Mouse (Mus musculus) G1E (cell line): ENCODE measurements at regions not wholly inside any gene's neighbourhood (a gene's known extent, or its start where the extent isn't known, plus 50 kb on each side); places are given as distances from the start of the nearest gene placed in this dataset.

ENCODE experiments used
- ATAC-seq: 2 replicates; pipeline ENCODE4 v1.8.0; 2016; ENCODE audit warnings: mild to moderate bottlenecking; ENCODE audit not compliant: insufficient number of reproducible peaks, poor library complexity, low FRiP score, severe bottlenecking; ENCODE audit errors: extremely low read depth
- DNase-seq: peaks from one replicate; pipeline ENCODE4 v3.0.0; 2012; ENCODE audit warnings: low spot score
- H3K27me3 ChIP-seq: 2 replicates; pipeline ENCODE4 v1.6.1; 2012; ENCODE audit warnings: mild to moderate bottlenecking, low read length, inconsistent platforms; ENCODE audit not compliant: insufficient read depth
- H3K36me3 ChIP-seq: replicated peaks from 2 replicates; pipeline ENCODE3; 2012; ENCODE audit warnings: mild to moderate bottlenecking, inconsistent platforms
- H3K4me1 ChIP-seq: 2 replicates; pipeline ENCODE4 v1.6.1; 2012; ENCODE audit warnings: low read depth, low read length, inconsistent platforms, mixed read lengths; ENCODE audit not compliant: insufficient read depth
- H3K4me3 ChIP-seq: 2 replicates; pipeline ENCODE4 v1.5.1; 2012; ENCODE audit warnings: low read depth, mild to moderate bottlenecking, inconsistent platforms, low read length, moderate library complexity, mixed read lengths
- H3K9me3 ChIP-seq: replicated peaks from 2 replicates; pipeline ENCODE4 v1.6.1; 2012; ENCODE audit warnings: inconsistent platforms
- CTCF ChIP-seq: IDR thresholded peaks from 2 replicates; pipeline ENCODE4 v1.5.1; 2012; ENCODE audit warnings: low read depth, low read length, inconsistent platforms, mixed read lengths
- GATA1 ChIP-seq: IDR thresholded peaks from 2 replicates; pipeline ENCODE4 v1.6.1; 2012; ENCODE audit warnings: borderline replicate concordance, low read length, inconsistent platforms, mixed read lengths
- GATA2 ChIP-seq: IDR thresholded peaks from 2 replicates; pipeline ENCODE4 v1.6.1; 2012; ENCODE audit warnings: low read depth, low read length, inconsistent platforms, borderline replicate concordance
- POLR2AphosphoS5 ChIP-seq: IDR thresholded peaks from 2 replicates; pipeline ENCODE4 v1.6.1; 2012; ENCODE audit warnings: low read depth, low read length, inconsistent platforms; ENCODE audit not compliant: insufficient replicate concordance
- TAL1 ChIP-seq: conservative IDR thresholded peaks from 2 replicates; pipeline ENCODE4 v1.6.1; 2012; ENCODE audit warnings: low read depth, low read length, inconsistent platforms, mixed read lengths

DNA sequence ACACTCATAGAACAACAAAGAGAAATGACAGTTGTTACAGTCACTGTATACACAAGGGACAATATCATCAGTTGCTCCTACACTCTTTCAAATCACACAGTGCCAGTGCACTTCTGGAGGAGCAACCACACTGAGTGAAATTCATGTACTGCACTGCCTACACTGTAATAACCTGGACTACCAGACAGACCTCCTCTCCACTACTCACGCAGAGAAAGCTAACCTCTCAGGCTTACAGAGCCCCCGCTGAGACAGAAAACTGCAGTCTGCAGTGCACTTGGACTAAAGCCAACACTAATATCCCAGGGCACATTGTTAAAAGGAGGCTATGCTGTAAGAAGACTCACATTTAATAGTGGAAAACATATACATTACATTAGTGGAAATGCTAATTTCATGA lies 81.9 kb upstream of the Pax6 start:
- Histone ChIP-seq H3K9me3 (no peaks in the 10 kb centered on the region), H3K4me1 (no peaks in the 10 kb centered on the region), H3K36me3 (no peaks in the 10 kb centered on the region), H3K27me3 (no peaks in the 10 kb centered on the region), H3K4me3 (no peak overlapping the region)
- DNase-seq (no peak), ATAC-seq (no peak)
- TF ChIP-seq GATA2 (no peak), POLR2AphosphoS5 (no peak), GATA1 (no peak), TAL1 (no peak), CTCF (no peak)

DNA sequence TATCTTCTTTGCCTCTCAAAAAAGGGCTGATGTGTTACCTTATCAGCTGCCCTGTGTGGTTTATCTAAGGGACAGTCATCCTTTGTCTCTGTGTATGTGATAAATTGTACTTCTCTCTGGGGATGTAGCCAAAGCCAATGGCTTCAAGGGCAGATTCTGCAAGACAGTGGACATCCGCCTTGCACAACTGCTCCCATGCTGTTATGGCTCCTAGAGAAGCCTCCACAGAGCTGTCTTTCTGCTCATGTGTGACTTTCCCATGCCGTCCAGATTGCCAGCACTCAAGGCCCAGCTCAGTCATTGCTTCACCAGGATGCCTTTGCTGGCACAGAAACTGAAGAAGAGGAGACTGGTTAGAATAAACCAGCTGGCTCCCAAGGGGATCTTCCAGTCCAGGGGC lies 74.6 kb upstream of the Pax6 start:
- H3K4me3 ChIP-seq = no peak overlapping the region
- TF ChIP-seq POLR2AphosphoS5 = no peak
- TF ChIP-seq CTCF = no peak
- no peak for TF ChIP-seq GATA2
- no peak for TF ChIP-seq TAL1
- no peak for TF ChIP-seq GATA1
- no peaks in the 10 kb centered on the region for H3K4me1 ChIP-seq
- ATAC-seq (no peak), DNase-seq (no peak)
- no peaks in the 10 kb centered on the region for H3K27me3 ChIP-seq
- H3K9me3 ChIP-seq = no peaks in the 10 kb centered on the region
- H3K36me3 ChIP-seq = no peaks in the 10 kb centered on the region

DNA sequence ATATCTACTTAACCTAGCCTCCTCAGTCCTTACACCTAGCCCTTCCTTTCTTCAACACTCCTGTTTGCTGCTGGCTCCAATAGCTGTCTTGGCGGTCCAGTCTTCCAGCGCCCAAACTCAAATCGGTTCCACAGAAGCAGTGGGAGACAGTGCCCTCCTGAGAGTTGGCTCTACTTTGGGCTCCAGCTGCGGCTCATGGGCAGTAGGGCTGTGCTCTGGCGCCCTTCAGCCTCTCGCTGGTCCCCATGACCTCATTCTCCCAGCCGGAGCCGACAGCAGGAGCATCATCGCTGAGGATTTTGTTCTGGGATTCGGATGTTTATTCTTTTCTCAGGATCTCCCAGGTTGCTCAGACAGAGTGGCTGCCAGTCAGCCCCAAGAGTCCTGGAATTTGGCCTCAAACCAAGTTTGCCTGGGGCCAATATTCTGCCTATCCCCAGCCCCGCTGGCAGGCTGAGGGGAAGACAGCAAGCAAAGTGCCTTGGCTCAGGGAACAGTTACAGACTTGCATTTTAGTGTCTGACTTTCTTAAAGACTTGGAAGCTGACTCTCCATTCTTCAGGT lies 64.1 kb upstream of the Pax6 start:
- DNase-seq (no peak), ATAC-seq (no peak)
- no peaks in the 10 kb centered on the region for H3K4me1 ChIP-seq
- no peaks in the 10 kb centered on the region for H3K9me3 ChIP-seq
- no peaks in the 10 kb centered on the region for H3K36me3 ChIP-seq
- TF ChIP-seq GATA1 (no peak), TAL1 (no peak), GATA2 (no peak), POLR2AphosphoS5 (no peak), CTCF (no peak)
- H3K27me3 ChIP-seq = peaks cover 8% of the 10 kb centered on the region
- no peak overlapping the region for H3K4me3 ChIP-seq

DNA sequence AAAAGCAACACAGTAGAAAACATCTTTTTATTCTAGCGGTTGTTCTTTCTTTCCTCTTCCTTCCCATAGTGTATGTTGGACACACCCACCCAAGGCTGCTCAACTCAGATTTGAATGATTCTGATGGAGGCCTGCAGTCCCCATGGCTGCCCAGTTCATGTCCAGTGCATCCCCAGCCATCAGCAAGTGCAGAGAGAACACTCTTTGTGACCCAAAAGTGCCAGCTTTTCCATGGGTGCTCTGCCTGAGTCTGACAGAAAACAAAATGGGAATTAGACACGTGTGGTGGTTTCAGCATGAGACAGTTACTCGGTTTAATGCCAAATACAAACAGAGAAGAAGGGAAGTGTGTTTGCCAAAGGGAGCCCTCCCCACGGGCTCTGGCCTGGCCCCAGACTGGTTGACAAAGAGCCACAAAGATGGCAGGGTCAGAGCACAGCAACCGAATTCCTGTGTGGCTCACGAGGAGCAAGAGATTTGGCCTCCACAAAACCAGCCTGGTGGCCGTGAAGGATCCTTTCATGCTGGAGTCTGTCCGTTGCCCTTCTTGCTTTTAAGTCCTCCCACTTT lies 60.6 kb upstream of the Pax6 start:
- no peak for TF ChIP-seq GATA2
- no peak for TF ChIP-seq POLR2AphosphoS5
- TF ChIP-seq TAL1 = no peak
- no peak for TF ChIP-seq GATA1
- TF ChIP-seq CTCF = no peak
- no peak for ATAC-seq
- peaks cover 14% of the 10 kb centered on the region for H3K27me3 ChIP-seq

DNA sequence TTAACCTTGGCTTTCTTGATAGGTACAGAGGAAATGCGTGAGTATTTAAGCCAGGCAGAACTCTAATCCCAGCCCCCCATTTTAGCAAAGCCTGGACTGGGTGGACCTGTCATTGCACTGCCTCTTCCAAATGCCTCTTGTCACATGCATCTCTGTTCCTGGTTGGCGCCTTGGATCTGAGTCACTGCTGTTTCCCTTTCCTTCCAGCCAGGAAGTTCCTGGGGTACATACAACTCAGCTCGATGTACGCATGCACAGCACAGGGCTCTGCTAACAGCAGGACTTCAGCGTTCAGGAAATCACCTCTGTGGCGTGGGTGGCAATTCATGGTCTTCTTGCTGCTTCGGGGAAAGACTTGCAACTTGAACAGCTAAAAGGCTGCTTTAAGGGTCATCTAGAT lies 59.9 kb upstream of the Pax6 start:
- TF ChIP-seq CTCF = no peak
- no peak for TF ChIP-seq GATA2
- no peak for TF ChIP-seq GATA1
- no peak for TF ChIP-seq TAL1
- ATAC-seq (no peak), DNase-seq (no peak)
- peaks cover 14% of the 10 kb centered on the region for H3K27me3 ChIP-seq
- no peaks in the 10 kb centered on the region for H3K4me1 ChIP-seq
- H3K9me3 ChIP-seq = no peaks in the 10 kb centered on the region
- no peak overlapping the region for H3K4me3 ChIP-seq
- no peaks in the 10 kb centered on the region for H3K36me3 ChIP-seq

More for the DNA sequence above, 60.6 kb upstream of the Pax6 start:
- Histone ChIP-seq H3K9me3 (no peaks in the 10 kb centered on the region), H3K36me3 (no peaks in the 10 kb centered on the region), H3K4me3 (no peak overlapping the region), H3K4me1 (no peaks in the 10 kb centered on the region)
- no peak for DNase-seq

DNA sequence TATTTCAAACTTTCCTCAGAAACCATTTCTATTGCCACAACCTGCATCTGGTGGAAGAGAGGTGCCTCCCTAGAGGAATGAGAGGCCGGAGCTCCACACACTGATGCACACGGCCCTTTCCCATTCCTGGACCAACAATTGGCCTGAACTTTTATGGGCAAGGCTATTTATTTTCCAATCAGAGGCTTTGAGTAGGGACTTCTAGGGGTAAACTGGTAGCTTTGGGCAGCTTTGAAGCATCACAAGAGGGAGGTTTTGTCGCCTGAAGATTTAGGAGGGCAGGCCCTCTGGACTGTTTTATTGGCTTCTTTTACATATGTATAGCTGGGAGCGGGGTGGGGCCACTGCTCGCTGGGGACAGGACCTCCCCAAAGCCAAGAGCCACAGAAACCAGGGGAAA lies 57.7 kb upstream of the Pax6 start:
- H3K4me3 ChIP-seq = no peak overlapping the region
- H3K27me3 ChIP-seq = peaks cover 17% of the 10 kb centered on the region
- ATAC-seq = no peak
- no peak for DNase-seq
- H3K9me3 ChIP-seq = no peaks in the 10 kb centered on the region
- peaks cover 5% of the 10 kb centered on the region for H3K4me1 ChIP-seq
- TF ChIP-seq GATA1 (no peak), CTCF (no peak), POLR2AphosphoS5 (no peak), GATA2 (no peak), TAL1 (no peak)
- H3K36me3 ChIP-seq = no peaks in the 10 kb centered on the region

DNA sequence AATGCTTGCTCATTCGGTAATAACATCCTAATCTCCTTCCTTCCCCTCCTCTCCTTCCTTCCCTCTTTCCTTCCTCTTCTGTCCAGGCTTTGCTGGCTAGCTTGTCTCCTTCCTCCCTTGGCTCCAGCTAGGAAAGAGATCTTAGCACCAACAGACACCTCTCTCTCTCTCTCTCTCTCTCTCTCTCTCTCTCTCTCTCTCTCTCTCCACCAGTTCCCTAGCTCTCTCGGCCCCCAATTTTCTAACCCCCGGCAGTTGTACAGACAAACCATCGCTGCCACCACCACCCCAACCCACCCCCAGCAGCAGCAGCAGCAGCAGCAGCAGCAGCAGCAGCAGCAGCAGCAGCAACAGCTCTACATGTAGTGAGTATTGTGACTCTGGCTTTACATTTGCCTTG lies 57.0 kb upstream of the Pax6 start:
- ATAC-seq (no peak), DNase-seq (no peak)
- no peak overlapping the region for H3K4me3 ChIP-seq
- H3K4me1 ChIP-seq = peaks cover 9% of the 10 kb centered on the region
- no peaks in the 10 kb centered on the region for H3K9me3 ChIP-seq
- peaks cover 17% of the 10 kb centered on the region for H3K27me3 ChIP-seq
- H3K36me3 ChIP-seq = no peaks in the 10 kb centered on the region
- TF ChIP-seq TAL1 (no peak), POLR2AphosphoS5 (no peak), GATA1 (no peak), GATA2 (no peak), CTCF (no peak)
